Mouse (Mus musculus) G1E (cell line): ENCODE data around the gene 4921539E11Rik.

Source experiments
- CTCF ChIP-seq: IDR thresholded peaks from 2 replicates; pipeline ENCODE4 v1.5.1; 2012; ENCODE audit warnings: low read depth, low read length, inconsistent platforms, mixed read lengths
- GATA1 ChIP-seq: IDR thresholded peaks from 2 replicates; pipeline ENCODE4 v1.6.1; 2012; ENCODE audit warnings: borderline replicate concordance, low read length, inconsistent platforms, mixed read lengths
- POLR2AphosphoS5 ChIP-seq: IDR thresholded peaks from 2 replicates; pipeline ENCODE4 v1.6.1; 2012; ENCODE audit warnings: low read depth, low read length, inconsistent platforms; ENCODE audit not compliant: insufficient replicate concordance
- TAL1 ChIP-seq: conservative IDR thresholded peaks from 2 replicates; pipeline ENCODE4 v1.6.1; 2012; ENCODE audit warnings: low read depth, low read length, inconsistent platforms, mixed read lengths

- TF ChIP-seq CTCF (no peak), GATA1 (no peak), TAL1 (no peak), POLR2AphosphoS5 (no peak)
These were observed 101.7 kb downstream of the 4921539E11Rik start for GRCm38 (mm10) chr4:103188786-103189640.
